Mouse (Mus musculus): ENCODE results near the gene Znrf1. TPM values are rescaled to one million over a fixed set of nuclear protein-coding genes. Genes with fewer than 3 reads are reported as not detected.

Znrf1 gene
- total and polyA plus RNA-seq, 3 experiments, result 9.3 to 21.2 (median 9.5) TPM

DNA sequence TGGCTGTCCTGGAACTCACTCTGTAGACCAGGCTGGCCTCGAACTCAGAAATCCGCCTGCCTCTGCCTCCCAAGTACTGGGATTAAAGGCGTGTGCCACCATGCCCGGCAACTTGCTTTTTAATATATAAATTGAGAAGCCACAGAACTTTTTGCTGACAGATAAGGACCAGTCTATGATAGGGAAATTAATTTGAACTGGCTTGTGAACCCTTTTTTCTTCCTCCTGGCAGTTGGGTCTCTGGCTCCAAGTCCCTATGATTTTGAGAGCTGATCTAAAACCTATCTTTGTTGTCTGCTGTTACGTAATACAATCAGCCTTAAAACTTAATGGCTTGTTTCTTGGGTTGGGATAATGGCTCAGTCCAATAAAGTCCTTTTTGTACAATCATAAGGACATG lies 27.2 kb downstream of the Znrf1 start:
- no peak overlapping the region for H3K4me3 ChIP-seq (replicated peaks in 1 of 3; ENCODE audit: low read depth in 2 of 3, low read length in 2 of 3, poor library complexity in 1 of 3)
- no peak overlapping the region for H3K27ac ChIP-seq (ENCODE audit: insufficient read depth, low read depth)
- in situ Hi-C loops (cut with MboI; ENCODE audit: low pct_ligation_motif_present, low pct_unique_long_range_greater_than_20kb, low sequenced_read_pairs) (no loop called here), dilution Hi-C loops (cut with MboI; ENCODE audit: extremely low pct_ligation_motif_present, extremely low pct_unique_long_range_greater_than_20kb, low sequenced_read_pairs) (no loop called here)
- H3K36me3 ChIP-seq (replicated peaks in 1 of 2; ENCODE audit: control insufficient read depth in 1 of 2, insufficient read depth in 1 of 2, low read length in 1 of 2), result peaks cover 0 to 4% of the 10 kb centered on the region in 2 experiments
- no peaks in the 10 kb centered on the region for H3K9me3 ChIP-seq (replicated peaks; ENCODE audit: low read length)
- H3K4me1 ChIP-seq (ENCODE audit: control insufficient read depth in 1 of 2, insufficient read depth in 2 of 2), result peaks cover 0 to 25% of the 10 kb centered on the region in 2 experiments; a peak in 2 of 4 replicates
- H3K79me2 ChIP-seq (replicated peaks; ENCODE audit: control insufficient read depth, extremely low read depth, insufficient read depth, poor library complexity, severe bottlenecking), result no peaks in the 10 kb centered on the region
- no peaks in the 10 kb centered on the region for H3K27me3 ChIP-seq (replicated peaks)
- no peak overlapping the region for H3K4me2 ChIP-seq (ENCODE audit: insufficient read depth, low read depth, poor library complexity, severe bottlenecking)
- H3K9ac ChIP-seq (ENCODE audit: insufficient read depth, low read depth), result no peak overlapping the region
- no peak for DNase-seq (ENCODE audit: extremely low read depth)
- TF ChIP-seq KAT2A (IDR thresholded peaks at IDR 0.05; ENCODE audit: insufficient replicate concordance, low read length), result no peak
- TF ChIP-seq ELF1 (IDR thresholded peaks at IDR 0.05; ENCODE audit: low read depth, low read length), result no peak
- TF ChIP-seq MXI1 (IDR thresholded peaks at IDR 0.05; ENCODE audit: low read depth, low read length), result no peak
- TF ChIP-seq TCF12 (IDR thresholded peaks at IDR 0.05; ENCODE audit: low read depth, low read length), result no peak
- TF ChIP-seq MAZ (IDR thresholded peaks at IDR 0.05; ENCODE audit: low read depth, low read length), result no peak
- TF ChIP-seq BHLHE40 (IDR thresholded peaks at IDR 0.05; ENCODE audit: low read depth, low read length), result no peak
- TF ChIP-seq CHD1 (IDR thresholded peaks at IDR 0.05; ENCODE audit: low read depth, low read length), result no peak
- TF ChIP-seq JUND (conservative IDR thresholded peaks at IDR 0.05; ENCODE audit: low read depth, low read length), result no peak
- no peak for TF ChIP-seq TBP (conservative IDR thresholded peaks at IDR 0.05; ENCODE audit: low read depth, low read length)
- no peak for TF ChIP-seq EP300 (IDR thresholded peaks at IDR 0.05; ENCODE audit: low read length)
- TF ChIP-seq SIN3A (IDR thresholded peaks at IDR 0.05; ENCODE audit: low read length), result no peak
- no peak for TF ChIP-seq SMC3 (IDR thresholded peaks at IDR 0.05; ENCODE audit: low read depth, low read length)
- no peak for TF ChIP-seq CTCF (conservative IDR thresholded peaks at IDR 0.05 in 1 of 2, IDR thresholded peaks at IDR 0.05 in 1 of 2; ENCODE audit: low read depth in 2 of 2, low read length in 2 of 2)
- TF ChIP-seq PAX5 (IDR thresholded peaks at IDR 0.05; ENCODE audit: low read length), result no peak
- TF ChIP-seq JUN (IDR thresholded peaks at IDR 0.05; ENCODE audit: insufficient read depth, low read depth, low read length), result no peak
- TF ChIP-seq POLR2AphosphoS2 (IDR thresholded peaks at IDR 0.05; ENCODE audit: low read depth, low read length), result no peak
- no peak for TF ChIP-seq MYC (IDR thresholded peaks at IDR 0.05; ENCODE audit: low read depth, low read length)
- no peak for TF ChIP-seq NRF1 (IDR thresholded peaks at IDR 0.05; ENCODE audit: low read depth, low read length)
- no peak for TF ChIP-seq RCOR1 (conservative IDR thresholded peaks at IDR 0.05; ENCODE audit: low read depth, low read length)
- no peak for TF ChIP-seq RAD21 (IDR thresholded peaks at IDR 0.05; ENCODE audit: low read depth, low read length)

DNA sequence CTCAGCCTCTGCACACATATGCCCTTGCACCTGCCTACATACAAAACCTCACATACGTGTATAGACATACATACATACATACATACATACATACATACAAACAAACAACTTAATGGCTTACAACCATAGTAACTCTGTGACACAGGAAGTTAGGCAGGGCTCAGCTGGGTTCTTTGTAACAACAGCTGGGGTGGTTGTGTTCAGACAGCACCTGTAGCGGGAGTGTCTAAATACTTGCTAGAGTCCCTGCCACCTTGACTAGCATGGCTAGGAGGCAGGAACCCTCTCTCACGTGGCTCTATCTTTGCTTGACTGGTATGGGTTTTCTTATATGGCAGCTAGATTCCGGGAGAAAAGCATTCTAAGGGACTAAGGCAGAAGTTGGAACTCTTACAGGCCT lies 27.8 kb downstream of the Znrf1 start:
- Histone ChIP-seq H3K9ac (ENCODE audit: insufficient read depth, low read depth) (no peak overlapping the region), H3K36me3 (replicated peaks in 1 of 2; ENCODE audit: control insufficient read depth in 1 of 2, insufficient read depth in 1 of 2, low read length in 1 of 2) (peaks cover 0 to 4% of the 10 kb centered on the region in 2 experiments), H3K4me1 (ENCODE audit: control insufficient read depth in 1 of 2, insufficient read depth in 2 of 2) (peaks cover 0 to 30% of the 10 kb centered on the region in 2 experiments; a peak in 2 of 4 replicates), H3K4me3 (replicated peaks in 1 of 3; ENCODE audit: low read depth in 2 of 3, low read length in 2 of 3, poor library complexity in 1 of 3) (no peak overlapping the region), H3K79me2 (replicated peaks; ENCODE audit: control insufficient read depth, extremely low read depth, insufficient read depth, poor library complexity, severe bottlenecking) (no peaks in the 10 kb centered on the region), H3K4me2 (ENCODE audit: insufficient read depth, low read depth, poor library complexity, severe bottlenecking) (no peak overlapping the region), H3K27me3 (replicated peaks) (no peaks in the 10 kb centered on the region), H3K9me3 (replicated peaks; ENCODE audit: low read length) (no peaks in the 10 kb centered on the region), H3K27ac (ENCODE audit: insufficient read depth, low read depth) (no peak overlapping the region)
- in situ Hi-C loops (cut with MboI; ENCODE audit: low pct_ligation_motif_present, low pct_unique_long_range_greater_than_20kb, low sequenced_read_pairs), result no loop called here
- TF ChIP-seq PAX5 (IDR thresholded peaks at IDR 0.05; ENCODE audit: low read length) (no peak), MEF2A (IDR thresholded peaks at IDR 0.05; ENCODE audit: borderline replicate concordance, low read depth, low read length) (no peak), ETS1 (conservative IDR thresholded peaks at IDR 0.05; ENCODE audit: low read depth, low read length) (no peak), ZMIZ1 (IDR thresholded peaks at IDR 0.05; ENCODE audit: low read depth, low read length) (no peak), SMC3 (IDR thresholded peaks at IDR 0.05; ENCODE audit: low read depth, low read length) (no peak), HCFC1 (IDR thresholded peaks at IDR 0.05; ENCODE audit: low read depth, low read length) (no peak), JUN (IDR thresholded peaks at IDR 0.05; ENCODE audit: insufficient read depth, low read depth, low read length) (no peak), MAZ (IDR thresholded peaks at IDR 0.05; ENCODE audit: low read depth, low read length) (no peak), NRF1 (IDR thresholded peaks at IDR 0.05; ENCODE audit: low read depth, low read length) (no peak), ZNF384 (IDR thresholded peaks at IDR 0.05; ENCODE audit: low read depth, low read length) (no peak), POLR2AphosphoS2 (IDR thresholded peaks at IDR 0.05; ENCODE audit: low read depth, low read length) (no peak), USF2 (conservative IDR thresholded peaks at IDR 0.05; ENCODE audit: low read depth, low read length) (no peak), GABPA (IDR thresholded peaks at IDR 0.05; ENCODE audit: insufficient replicate concordance, low read depth, low read length) (no peak), JUND (conservative IDR thresholded peaks at IDR 0.05; ENCODE audit: low read depth, low read length) (no peak), KAT2A (IDR thresholded peaks at IDR 0.05; ENCODE audit: insufficient replicate concordance, low read length) (no peak), TBP (conservative IDR thresholded peaks at IDR 0.05; ENCODE audit: low read depth, low read length) (no peak), POLR2A (IDR thresholded peaks at IDR 0.05; ENCODE audit: low read depth, low read length) (no peak), NELFE (IDR thresholded peaks at IDR 0.05; ENCODE audit: low read depth, low read length) (no peak)
- dilution Hi-C loops (cut with MboI; ENCODE audit: extremely low pct_ligation_motif_present, extremely low pct_unique_long_range_greater_than_20kb, low sequenced_read_pairs), result no loop called here
- no peak for DNase-seq (ENCODE audit: extremely low read depth)
